Mouse (Mus musculus): Measurements from ENCODE around the gene Siah2. TPM values are rescaled to one million over a fixed set of nuclear protein-coding genes. Genes with fewer than 3 reads are reported as not detected.

Gene Siah2
- polyA plus RNA-seq, 1 experiment, result 15.6 TPM

DNA sequence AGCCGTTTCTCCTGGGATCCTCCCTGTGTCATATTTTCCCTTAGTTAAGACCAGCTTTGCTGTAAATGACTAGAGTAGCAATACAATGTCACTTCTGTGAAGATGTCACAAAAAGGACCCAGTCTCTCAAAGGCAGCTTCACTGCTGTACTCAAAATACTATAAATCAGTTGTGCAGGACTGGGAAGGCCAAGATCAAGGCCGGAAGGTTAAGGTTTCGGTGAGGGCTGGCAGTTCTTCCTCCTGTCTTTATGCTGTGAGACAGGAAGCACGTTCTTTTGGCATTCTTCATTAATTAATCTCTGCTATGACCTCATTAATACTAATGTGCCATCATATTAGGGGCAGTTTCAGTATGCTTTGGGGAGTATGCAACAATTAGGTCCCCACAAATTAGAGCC lies 5.7 kb upstream of the Siah2 start:
- Histone ChIP-seq H3K4me1 (ENCODE audit: control insufficient read depth, insufficient read depth, low read length) (no peaks in the 10 kb centered on the region), H3K27ac (ENCODE audit: insufficient read depth, low read length) (no peak overlapping the region), H3K4me3 (ENCODE audit: insufficient read depth, low read length) (no peak overlapping the region)
- TF ChIP-seq POLR2A (IDR thresholded peaks at IDR 0.05; ENCODE audit: extremely low read depth, insufficient read depth, low read length) (no peak), CTCF (IDR thresholded peaks at IDR 0.05; ENCODE audit: extremely low read depth, insufficient read depth, low read length) (no peak)

DNA sequence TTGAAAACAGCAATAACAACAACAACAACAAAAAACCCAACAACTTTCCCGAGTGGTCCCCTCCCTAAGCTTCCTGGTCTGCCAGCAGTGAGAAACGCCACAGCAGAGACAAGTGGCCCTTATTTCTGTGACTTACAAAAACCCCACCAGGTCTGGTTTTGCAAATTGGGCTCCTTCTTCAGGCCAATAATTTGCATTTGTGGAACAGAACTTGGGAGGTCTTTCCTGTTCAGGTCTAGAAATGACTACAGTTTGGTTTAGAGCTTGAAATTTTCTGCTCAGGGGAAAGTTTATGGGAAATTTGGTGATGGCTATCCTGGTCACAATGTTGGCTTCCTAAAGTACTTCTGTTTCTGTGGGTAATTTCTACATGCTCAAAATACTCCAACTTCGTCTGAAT lies 4.6 kb upstream of the Siah2 start:
- no peak overlapping the region for H3K27ac ChIP-seq (ENCODE audit: insufficient read depth, low read length)
- no peak overlapping the region for H3K4me3 ChIP-seq (ENCODE audit: insufficient read depth, low read length)
- TF ChIP-seq POLR2A (IDR thresholded peaks at IDR 0.05; ENCODE audit: extremely low read depth, insufficient read depth, low read length) (no peak), CTCF (IDR thresholded peaks at IDR 0.05; ENCODE audit: extremely low read depth, insufficient read depth, low read length) (no peak)
- peaks cover 2% of the 10 kb centered on the region; the same call in 1 of the 2 replicates for H3K4me1 ChIP-seq (ENCODE audit: control insufficient read depth, insufficient read depth, low read length)

DNA sequence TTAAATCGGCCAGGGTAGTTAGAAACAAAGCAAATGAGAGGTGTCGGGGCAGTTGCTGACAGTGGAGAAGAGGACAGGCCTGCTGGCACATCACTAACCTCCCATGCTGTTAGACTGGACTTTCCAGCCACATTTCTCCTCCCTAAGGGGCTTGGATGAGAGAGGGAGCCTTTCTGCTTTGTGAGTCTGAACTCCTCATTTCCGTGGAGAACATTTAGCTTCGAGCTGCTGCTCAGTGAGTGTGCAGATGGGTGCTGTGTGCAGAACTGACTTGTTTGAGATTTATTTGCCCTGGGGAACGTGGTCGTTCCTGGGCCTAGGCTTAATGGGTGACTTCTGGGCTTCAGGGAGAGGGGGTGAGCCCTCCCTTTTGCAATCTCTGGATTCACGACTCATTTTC lies 3.3 kb upstream of the Siah2 start:
- TF ChIP-seq POLR2A (IDR thresholded peaks at IDR 0.05; ENCODE audit: extremely low read depth, insufficient read depth, low read length) (no peak), CTCF (IDR thresholded peaks at IDR 0.05; ENCODE audit: extremely low read depth, insufficient read depth, low read length) (no peak)
- Histone ChIP-seq H3K27ac (ENCODE audit: insufficient read depth, low read length) (no peak overlapping the region), H3K4me3 (ENCODE audit: insufficient read depth, low read length) (no peak overlapping the region), H3K4me1 (ENCODE audit: control insufficient read depth, insufficient read depth, low read length) (peaks cover 2% of the 10 kb centered on the region; the same call in 1 of the 2 replicates)

DNA sequence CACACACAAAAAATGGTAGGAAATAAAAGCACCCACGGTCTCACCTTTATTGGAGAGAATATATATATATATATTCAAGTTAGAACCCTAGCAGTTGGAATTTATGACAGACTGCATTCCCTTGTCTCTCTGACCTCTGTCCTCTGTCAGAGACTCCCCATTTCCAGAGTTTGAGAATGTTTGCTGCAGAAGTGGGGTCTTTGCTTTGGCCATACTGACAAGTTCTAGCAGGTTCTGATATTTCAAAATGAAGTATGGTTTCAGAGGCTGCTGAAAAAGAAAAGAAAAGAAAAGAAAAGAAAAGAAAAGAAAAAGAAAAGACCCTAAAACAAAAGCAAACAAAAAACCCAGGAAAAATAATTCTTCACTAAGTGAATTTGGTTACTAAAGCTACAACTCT lies 2.8 kb upstream of the Siah2 start:
- H3K4me1 ChIP-seq (ENCODE audit: control insufficient read depth, insufficient read depth, low read length), result peaks cover 2% of the 10 kb centered on the region; the same call in 1 of the 2 replicates
- no peak overlapping the region for H3K4me3 ChIP-seq (ENCODE audit: insufficient read depth, low read length)
- TF ChIP-seq POLR2A (IDR thresholded peaks at IDR 0.05; ENCODE audit: extremely low read depth, insufficient read depth, low read length), result no peak
- TF ChIP-seq CTCF (IDR thresholded peaks at IDR 0.05; ENCODE audit: extremely low read depth, insufficient read depth, low read length), result no peak
- H3K27ac ChIP-seq (ENCODE audit: insufficient read depth, low read length), result no peak overlapping the region

DNA sequence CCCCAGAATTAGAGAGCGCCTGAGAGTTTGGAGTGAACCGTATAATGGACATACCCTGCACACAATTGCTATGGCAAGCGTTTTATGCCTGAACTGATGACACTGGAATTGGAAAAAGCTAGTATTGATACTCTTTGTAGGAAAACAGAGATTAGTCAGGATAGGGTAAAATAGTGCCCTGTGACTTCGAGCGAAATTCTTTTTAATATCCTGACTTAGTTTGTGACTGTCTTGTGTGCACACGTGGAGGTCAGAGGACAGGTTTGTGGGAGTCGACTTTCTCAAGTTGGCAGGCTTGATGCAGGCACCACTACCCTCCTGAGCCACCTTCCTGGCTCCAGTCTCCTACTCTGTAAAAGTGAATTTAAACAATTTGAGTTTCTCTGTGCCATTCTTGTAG lies 1.1 kb upstream of the Siah2 start:
- no peak overlapping the region for H3K4me3 ChIP-seq (ENCODE audit: insufficient read depth, low read length)
- peaks cover 7% of the 10 kb centered on the region; the same call in 1 of the 2 replicates for H3K4me1 ChIP-seq (ENCODE audit: control insufficient read depth, insufficient read depth, low read length)
- no peak for TF ChIP-seq POLR2A (IDR thresholded peaks at IDR 0.05; ENCODE audit: extremely low read depth, insufficient read depth, low read length)
- no peak for TF ChIP-seq CTCF (IDR thresholded peaks at IDR 0.05; ENCODE audit: extremely low read depth, insufficient read depth, low read length)
- no peak overlapping the region for H3K27ac ChIP-seq (ENCODE audit: insufficient read depth, low read length)

DNA sequence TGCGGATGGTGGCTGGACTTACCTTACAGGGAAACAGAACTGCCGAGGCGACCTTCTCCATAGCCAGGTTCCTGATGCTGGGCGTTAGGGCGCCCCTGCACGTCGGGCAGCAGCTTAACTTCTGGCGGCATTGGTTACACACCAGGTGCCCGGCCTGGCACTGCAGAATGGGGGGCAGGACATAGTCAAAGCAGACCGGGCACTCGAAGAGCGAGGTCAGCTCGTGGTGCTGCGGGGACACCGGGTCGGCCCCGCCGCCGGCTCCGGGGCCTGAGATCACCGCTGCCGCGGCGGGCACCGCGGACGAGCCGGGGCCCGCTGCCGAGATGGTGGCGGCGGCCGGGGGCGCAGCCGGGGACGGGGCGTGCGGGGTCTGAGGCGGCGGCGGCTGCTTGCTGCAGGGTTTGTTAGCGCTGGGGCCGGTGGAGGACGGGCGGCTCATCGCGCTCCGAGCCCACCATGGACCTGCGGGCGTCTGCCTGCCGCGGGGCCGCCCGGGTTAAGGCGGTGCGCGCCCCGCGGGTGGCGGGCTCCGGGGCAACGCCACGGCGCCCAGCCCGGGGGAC lies 743 bp downstream of the Siah2 start:
- Histone ChIP-seq H3K4me3 (ENCODE audit: insufficient read depth, low read length) (peak overlapping the region; percentile 65), H3K4me1 (ENCODE audit: control insufficient read depth, insufficient read depth, low read length) (peaks cover 9% of the 10 kb centered on the region), H3K27ac (ENCODE audit: insufficient read depth, low read length) (peak overlapping the region; percentile 88)
- TF ChIP-seq POLR2A (IDR thresholded peaks at IDR 0.05; ENCODE audit: extremely low read depth, insufficient read depth, low read length) (no peak), CTCF (IDR thresholded peaks at IDR 0.05; ENCODE audit: extremely low read depth, insufficient read depth, low read length) (no peak)

DNA sequence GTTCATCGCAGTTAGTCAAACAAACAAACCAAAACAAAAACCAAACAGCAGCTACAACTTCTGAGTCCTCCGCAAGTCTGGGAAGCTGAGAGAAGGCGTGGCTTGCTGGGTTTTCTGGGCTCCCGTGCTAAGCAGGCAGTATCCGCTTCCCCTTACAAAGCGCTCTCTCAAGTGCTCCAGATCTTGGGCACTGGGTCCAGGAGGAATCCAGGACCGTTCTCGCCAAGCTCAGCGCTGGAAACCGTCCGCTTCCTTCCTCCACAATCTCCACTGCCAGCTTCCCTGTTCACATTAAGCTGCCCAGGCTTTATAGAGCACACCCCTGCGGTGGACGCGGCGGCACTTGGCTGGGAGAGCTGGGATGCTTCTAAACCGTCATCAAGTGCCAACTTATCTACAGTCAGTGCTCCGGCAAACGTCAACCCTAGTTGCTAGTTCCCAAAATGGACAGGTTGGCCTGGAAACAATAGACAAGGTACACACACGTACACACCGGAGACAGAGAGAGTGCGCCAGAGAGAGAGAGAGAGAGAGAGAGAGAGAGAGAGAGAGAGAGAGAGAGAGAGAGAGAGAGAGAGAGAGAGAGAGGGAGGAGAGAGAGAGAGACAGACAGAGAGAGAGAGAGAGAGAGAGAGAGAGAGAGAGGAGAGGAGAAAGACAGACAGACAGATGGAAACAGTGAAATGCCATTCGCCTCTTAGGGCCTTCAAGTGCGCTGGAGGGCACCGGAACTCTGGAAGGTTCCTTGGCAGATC lies 1.4 kb downstream of the Siah2 start:
- peak overlapping the region; percentile 88 for H3K27ac ChIP-seq (ENCODE audit: insufficient read depth, low read length)
- TF ChIP-seq CTCF (IDR thresholded peaks at IDR 0.05; ENCODE audit: extremely low read depth, insufficient read depth, low read length), result no peak
- TF ChIP-seq POLR2A (IDR thresholded peaks at IDR 0.05; ENCODE audit: extremely low read depth, insufficient read depth, low read length), result peak; percentile 58; the same call in 1 of the 2 replicates
- H3K4me1 ChIP-seq (ENCODE audit: control insufficient read depth, insufficient read depth, low read length), result peaks cover 11% of the 10 kb centered on the region
- peak overlapping the region; percentile 65 for H3K4me3 ChIP-seq (ENCODE audit: insufficient read depth, low read length)

DNA sequence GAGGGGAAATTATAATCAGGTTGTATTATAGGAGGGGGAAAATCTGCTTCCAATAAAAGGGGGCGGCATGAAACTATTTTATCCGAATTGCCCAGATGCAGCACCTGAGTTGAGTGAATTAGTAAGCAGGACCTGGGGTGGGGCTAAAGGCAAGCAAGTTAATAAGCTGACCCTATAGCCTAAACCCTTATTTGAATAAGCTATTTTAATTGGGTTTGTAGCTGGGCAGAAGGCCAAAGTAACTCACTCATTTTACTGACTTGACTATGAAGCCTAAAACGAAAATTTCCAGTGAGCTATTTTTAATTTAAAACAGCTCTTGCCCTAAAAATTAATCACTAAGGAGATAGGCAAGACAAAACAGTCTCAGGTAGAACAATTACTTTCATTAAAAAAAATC lies 2.5 kb downstream of the Siah2 start:
- peaks cover 11% of the 10 kb centered on the region for H3K4me1 ChIP-seq (ENCODE audit: control insufficient read depth, insufficient read depth, low read length)
- peak overlapping the region; percentile 30; the same call in 1 of the 2 replicates for H3K4me3 ChIP-seq (ENCODE audit: insufficient read depth, low read length)
- TF ChIP-seq POLR2A (IDR thresholded peaks at IDR 0.05; ENCODE audit: extremely low read depth, insufficient read depth, low read length) (no peak), CTCF (IDR thresholded peaks at IDR 0.05; ENCODE audit: extremely low read depth, insufficient read depth, low read length) (no peak)
- H3K27ac ChIP-seq (ENCODE audit: insufficient read depth, low read length), result no peak overlapping the region

DNA sequence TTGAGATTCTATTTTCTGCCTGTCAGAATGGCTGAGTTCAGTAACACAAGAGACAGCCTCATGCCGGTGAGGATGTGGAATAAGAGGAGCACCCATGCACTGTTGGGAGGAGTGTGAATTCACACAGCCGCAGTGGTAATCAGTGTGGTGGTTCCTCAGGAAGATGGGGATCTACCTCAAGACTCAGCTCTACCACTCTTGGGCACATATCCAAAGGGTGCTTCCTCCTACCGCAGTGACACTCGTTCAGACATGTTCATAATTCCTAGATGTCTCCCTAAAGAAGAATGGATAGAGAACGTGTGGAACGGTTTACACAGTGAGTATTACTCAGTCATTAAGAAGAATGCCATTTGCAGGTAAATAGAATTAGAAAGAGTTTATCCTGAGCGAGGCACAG lies 3.1 kb downstream of the Siah2 start:
- TF ChIP-seq CTCF (IDR thresholded peaks at IDR 0.05; ENCODE audit: extremely low read depth, insufficient read depth, low read length) (no peak), POLR2A (IDR thresholded peaks at IDR 0.05; ENCODE audit: extremely low read depth, insufficient read depth, low read length) (no peak)
- Histone ChIP-seq H3K4me1 (ENCODE audit: control insufficient read depth, insufficient read depth, low read length) (peaks cover 11% of the 10 kb centered on the region), H3K27ac (ENCODE audit: insufficient read depth, low read length) (no peak overlapping the region), H3K4me3 (ENCODE audit: insufficient read depth, low read length) (peak overlapping the region; percentile 30; the same call in 1 of the 2 replicates)

DNA sequence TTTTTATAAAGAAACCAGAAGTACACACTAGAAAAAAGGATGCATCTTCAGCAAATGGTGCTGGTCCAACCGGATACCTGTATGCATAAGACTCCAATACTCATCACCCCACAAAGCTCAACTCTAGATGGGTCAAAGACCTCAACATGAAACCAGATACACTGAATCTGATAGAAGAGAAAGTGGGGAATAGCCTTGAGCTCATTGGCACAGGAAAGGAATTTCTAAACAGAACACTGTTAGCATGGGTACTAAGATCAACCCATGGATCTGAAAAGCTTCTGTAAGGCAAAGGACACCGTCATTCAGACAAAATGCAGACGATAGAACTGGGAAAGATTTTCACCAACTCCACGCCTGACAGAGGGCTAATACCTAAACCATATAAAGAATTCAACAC lies 3.6 kb downstream of the Siah2 start:
- no peak overlapping the region for H3K4me3 ChIP-seq (ENCODE audit: insufficient read depth, low read length)
- H3K27ac ChIP-seq (ENCODE audit: insufficient read depth, low read length), result no peak overlapping the region
- peaks cover 11% of the 10 kb centered on the region for H3K4me1 ChIP-seq (ENCODE audit: control insufficient read depth, insufficient read depth, low read length)
- TF ChIP-seq CTCF (IDR thresholded peaks at IDR 0.05; ENCODE audit: extremely low read depth, insufficient read depth, low read length) (no peak), POLR2A (IDR thresholded peaks at IDR 0.05; ENCODE audit: extremely low read depth, insufficient read depth, low read length) (no peak)
